Mouse (Mus musculus): ENCODE measurements at regions not wholly inside any gene's neighbourhood (a gene's known extent, or its start where the extent isn't known, plus 50 kb on each side); places are given as distances from the start of the nearest gene placed in this dataset.
A peak's percentile ranks its signal among the peaks of the same experiment; 100 is the strongest.

- intact Hi-C loops (cut with DNase I): no loop called here
- peak; percentile 5 for DNase-seq
Observed at GRCm38 (mm10) chr13:78427141-78428083, 227.9 kb upstream of the Nr2f1 start.

DNA sequence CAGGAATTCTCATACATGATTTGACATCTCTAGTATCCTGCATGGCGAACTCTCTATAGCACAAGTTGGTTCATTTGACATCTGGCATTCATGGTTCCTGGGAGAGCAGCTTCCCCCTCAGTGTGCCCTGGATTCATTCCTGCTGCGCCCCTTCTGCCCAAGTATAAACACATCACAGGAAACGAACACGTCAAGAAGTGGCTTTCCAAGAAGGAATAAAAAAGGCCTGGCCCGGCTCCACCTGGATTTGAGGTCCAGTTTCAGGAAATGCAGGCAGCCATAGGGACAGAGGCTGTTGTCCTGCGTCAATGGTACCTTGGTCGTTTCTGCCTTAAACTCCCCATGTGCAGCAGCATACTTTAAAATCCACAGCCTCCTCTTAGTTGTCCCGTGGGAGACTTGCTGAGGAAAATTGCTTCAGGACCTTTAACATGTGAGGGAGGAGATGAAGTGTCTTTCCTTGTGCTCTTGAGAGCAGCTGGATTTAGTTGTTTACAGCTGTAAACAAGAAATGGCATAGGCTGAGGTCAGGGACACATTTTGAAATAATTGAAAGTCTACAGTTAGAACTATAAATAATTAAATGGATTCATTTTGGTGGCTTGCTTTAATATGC, 226.9 kb upstream of the Nr2f1 start:
- DNase-seq: peak in 1 of 2 experiments; percentile 1
- intact Hi-C loops (cut with DNase I): no loop called here

GRCm38 (mm10) chr13:78405071-78405470, 205.5 kb upstream of the Nr2f1 start:
- intact Hi-C loops (cut with DNase I): no loop called here
- DNase-seq: no peak

GRCm38 (mm10) chr13:78383761-78384160, 184.2 kb upstream of the Nr2f1 start:
- DNase-seq: no peak
- intact Hi-C loops (cut with DNase I): no loop called here

DNA sequence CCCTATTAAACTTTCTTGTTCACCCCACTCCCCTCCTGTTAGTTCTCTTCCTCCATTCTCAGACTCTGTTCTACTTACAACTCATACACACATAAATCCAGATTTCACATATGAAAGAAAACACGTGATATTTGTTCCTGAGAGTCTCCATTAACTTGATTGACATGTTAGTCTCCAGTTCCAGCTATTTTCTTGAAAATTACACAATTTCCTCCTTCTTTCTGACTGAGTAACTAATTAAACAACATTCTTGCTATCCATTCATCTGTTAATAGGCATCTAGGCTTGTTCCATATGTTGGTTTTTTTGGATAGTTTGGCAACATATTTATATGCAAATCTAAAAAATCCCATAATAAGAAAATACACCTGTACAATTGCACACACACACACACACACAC, 161.7 kb upstream of the Nr2f1 start:
- DNase-seq: no peak
- intact Hi-C loops (cut with DNase I): no loop called here

- intact Hi-C loops (cut with DNase I): no loop called here
- no peak for DNase-seq
Observed at GRCm38 (mm10) chr13:78348830-78349229, 149.3 kb upstream of the Nr2f1 start.

GRCm38 (mm10) chr13:78324443-78325206, 125.1 kb upstream of the Nr2f1 start:
- no peak for DNase-seq
- intact Hi-C loops (cut with DNase I): no loop called here

GRCm38 (mm10) chr13:78323183-78323582, 123.6 kb upstream of the Nr2f1 start:
- intact Hi-C loops (cut with DNase I): no loop called here
- DNase-seq: no peak

DNA sequence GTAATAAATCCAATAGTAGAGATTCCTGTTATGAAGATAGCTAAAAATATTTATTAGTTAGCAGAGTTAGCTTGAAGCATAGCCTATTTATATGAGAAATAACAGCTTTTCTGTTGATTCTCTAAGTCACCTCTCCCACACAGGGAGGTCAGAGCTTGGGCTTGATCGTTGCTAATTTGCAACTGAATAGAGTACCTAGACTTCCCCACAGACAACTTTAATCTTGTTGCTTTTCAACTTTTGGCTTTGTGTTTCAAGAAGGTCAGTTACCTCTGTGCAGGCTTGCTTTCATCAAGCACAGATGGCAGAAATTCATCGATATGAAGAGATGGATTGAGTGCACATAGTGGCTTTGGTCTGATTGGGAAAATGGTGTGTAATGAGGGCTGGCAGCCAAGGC, 118.9 kb upstream of the Nr2f1 start:
- intact Hi-C loops (cut with DNase I): no loop called here
- DNase-seq: no peak

DNA sequence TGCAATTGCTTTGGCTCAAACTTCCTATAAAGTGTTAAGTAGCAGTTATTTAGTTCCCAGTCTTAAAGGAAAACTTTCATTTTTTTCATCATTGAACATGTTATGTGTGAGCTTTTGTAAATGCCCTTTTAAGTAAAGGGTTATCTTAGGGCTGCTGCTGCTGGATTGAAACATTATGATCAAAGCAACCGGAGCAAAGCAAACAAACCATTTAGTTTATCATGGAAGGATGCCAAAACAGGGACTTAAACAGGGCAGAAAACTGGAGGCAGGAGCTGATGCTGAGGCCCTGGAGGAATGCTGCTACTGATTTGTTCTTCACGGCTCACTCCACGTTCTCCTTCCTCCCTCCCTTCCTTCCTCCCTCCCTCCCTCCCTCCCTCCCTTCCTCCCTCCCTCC, 111.3 kb upstream of the Nr2f1 start:
- DNase-seq: no peak
- intact Hi-C loops (cut with DNase I): no loop called here

Data from heart, postnatal 10 days (tissue).